28 mouse cellular contexts compared by ENCODE assay signal in the genomic region with DNA sequence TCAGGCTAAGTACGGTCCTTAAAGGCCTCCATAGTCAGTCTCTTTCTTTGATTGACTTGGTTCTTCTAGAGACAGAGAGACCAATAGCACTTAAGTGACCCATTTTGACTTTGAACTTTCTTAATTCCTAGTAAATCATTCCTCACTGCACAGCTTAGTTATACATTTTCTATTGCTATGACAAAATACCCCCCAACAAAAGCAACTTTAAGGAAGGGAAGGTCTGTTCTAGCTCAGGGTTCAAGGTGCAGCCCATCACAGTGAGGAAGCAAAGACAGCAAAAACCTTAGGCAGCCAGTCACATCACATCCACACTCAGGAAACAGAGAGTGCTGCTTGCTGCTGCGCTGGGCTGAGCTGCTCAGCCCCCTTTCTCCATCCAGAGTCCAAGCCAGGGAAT.
"Had no signal": no experiment of that assay in that cellular context is flagged by ENCODE, and none has a peak within 500 bp of the region (broad histone marks: within the 10 kb centered on the region; RNA-seq: fewer than 3 reads in every experiment).

No protein-coding gene starts in this region.

- H3K27me3 ChIP-seq: embryonic facial prominence, embryonic 12.5 days; embryonic facial prominence, embryonic 13.5 days; embryonic facial prominence, embryonic 15.5 days; forebrain, embryonic 12.5 days; forebrain, embryonic 13.5 days; forebrain, embryonic 15.5 days had no signal

- H3K27ac ChIP-seq: embryonic facial prominence, embryonic 10.5 days; embryonic facial prominence, embryonic 12.5 days; embryonic facial prominence, embryonic 13.5 days; embryonic facial prominence, embryonic 15.5 days; forebrain, embryonic 10.5 days; forebrain, embryonic 12.5 days; forebrain, embryonic 13.5 days; forebrain, embryonic 15.5 days; gastrocnemius, adult 2 months had no signal

- H3K9me3 ChIP-seq: embryonic facial prominence, embryonic 10.5 days; embryonic facial prominence, embryonic 12.5 days; embryonic facial prominence, embryonic 13.5 days; embryonic facial prominence, embryonic 15.5 days; forebrain, embryonic 12.5 days; forebrain, embryonic 13.5 days; forebrain, embryonic 15.5 days had no signal

- H3K9ac ChIP-seq: embryonic facial prominence, embryonic 12.5 days; embryonic facial prominence, embryonic 13.5 days; embryonic facial prominence, embryonic 15.5 days; forebrain, embryonic 12.5 days; forebrain, embryonic 13.5 days; forebrain, embryonic 15.5 days; forebrain, postnatal 0 days had no signal

- H3K36me3 ChIP-seq: embryonic facial prominence, embryonic 10.5 days; embryonic facial prominence, embryonic 12.5 days; embryonic facial prominence, embryonic 13.5 days; embryonic facial prominence, embryonic 15.5 days; forebrain, embryonic 10.5 days; forebrain, embryonic 12.5 days; forebrain, embryonic 15.5 days had no signal

- H3K4me3 ChIP-seq: embryonic facial prominence, embryonic 10.5 days; embryonic facial prominence, embryonic 12.5 days; embryonic facial prominence, embryonic 13.5 days; embryonic facial prominence, embryonic 15.5 days; erythroblast, embryonic 14.5 days; forebrain, embryonic 10.5 days; forebrain, embryonic 12.5 days; forebrain, embryonic 13.5 days; forebrain, embryonic 15.5 days; gastrocnemius, adult 2 months had no signal

- H3K4me1 ChIP-seq: embryonic facial prominence, embryonic 10.5 days; embryonic facial prominence, embryonic 12.5 days; embryonic facial prominence, embryonic 13.5 days; embryonic facial prominence, embryonic 15.5 days; forebrain, embryonic 10.5 days; forebrain, embryonic 12.5 days; forebrain, embryonic 13.5 days; forebrain, embryonic 15.5 days had no signal

- H3K4me2 ChIP-seq: embryonic facial prominence, embryonic 12.5 days; embryonic facial prominence, embryonic 13.5 days; embryonic facial prominence, embryonic 15.5 days; forebrain, embryonic 12.5 days; forebrain, embryonic 13.5 days; forebrain, embryonic 15.5 days had no signal

- DNase-seq: cerebellum, adult 18-20 months; cerebellum, adult 2 months; cerebellum, adult 8-10 months; cerebellum, adult 9-10 months; cerebellum, adult 9-11 months; cerebellum, postnatal 10 days; cerebellum, postnatal 14 days; cerebellum, postnatal 25 days; cerebellum, postnatal 36 days; embryo, embryonic 11 days; forebrain, postnatal 0 days; gastrocnemius, adult 2 months; gastrocnemius, postnatal 10 days; gastrocnemius, postnatal 14 days; gastrocnemius, postnatal 25 days; gastrocnemius, postnatal 36 days; heart, adult 11 months had no signal

- ATAC-seq: forebrain, embryonic 13.5 days; forebrain, embryonic 14.5 days; forebrain, embryonic 15.5 days; forebrain, embryonic 16.5 days; forebrain, postnatal 0 days had no signal
